Mouse (Mus musculus) liver, embryonic 13.5 days (tissue): ENCODE measurements around the gene Olfr464. TPM values are rescaled to one million over a fixed set of nuclear protein-coding genes. Genes with fewer than 3 reads are reported as not detected.

Experiments used
- polyA plus RNA-seq: library from polyadenylated mRNA; unstranded; fragments of >200 nt; fragmentation: Nextera tagmentation; extraction: Ambion mirVana; gene quantifications from 2 replicates; pipeline ENCODE4 v1.2.1, GENCODE M21; 2015

Gene Olfr464
- polyA plus RNA-seq, 1 experiment from 2014 or later: not detected

Other genes with a start within 250 kb of the Olfr464 start
- gene Supt4a, start 183.4 kb downstream of the Olfr464 start, polyA plus RNA-seq: 219 and 233 TPM in 2 replicates
- 2.7 and 3.1 TPM in 2 replicates for gene Tspoap1, start 160.4 kb downstream of the Olfr464 start, polyA plus RNA-seq
- 276 and 298 TPM in 2 replicates for gene Mpo, start 127.4 kb downstream of the Olfr464 start, polyA plus RNA-seq
- not detected in 2 replicates for gene Lpo, start 92.7 kb downstream of the Olfr464 start, polyA plus RNA-seq
- 2.1 and 2.5 TPM in 2 replicates for gene Mks1, start 67.8 kb downstream of the Olfr464 start, polyA plus RNA-seq
- gene Epx, start 45.4 kb downstream of the Olfr464 start, polyA plus RNA-seq: 3.0 TPM in 2 replicates
- not detected in 2 replicates for gene Olfr462, start 28.7 kb downstream of the Olfr464 start, polyA plus RNA-seq
- not detected in 2 replicates for gene Olfr463, start 23.6 kb downstream of the Olfr464 start, polyA plus RNA-seq
- gene Dynll2, start 66.6 kb upstream of the Olfr464 start, polyA plus RNA-seq: 11.2 and 11.5 TPM in 2 replicates
- 157 and 209 TPM in 2 replicates for gene Srsf1, start 126.4 kb upstream of the Olfr464 start, polyA plus RNA-seq
- 7.6 and 10.4 TPM in 2 replicates for gene Vezf1, start 147.3 kb upstream of the Olfr464 start, polyA plus RNA-seq
- 1.6 and 1.8 TPM in 2 replicates for gene Cuedc1, start 177.1 kb upstream of the Olfr464 start, polyA plus RNA-seq